ENCODE assay signal across 27 mouse cellular contexts in genomic region chr11:102826476-102826875, GRCm38 (mm10). TPM values are rescaled to one million over a fixed set of nuclear protein-coding genes. Genes with fewer than 3 reads are reported as not detected.
A peak's percentile ranks its signal among the peaks of the same experiment; 100 is the strongest.
DNase-seq lines count a peak whose midpoint lies in the region; ATAC-seq and TF ChIP-seq lines count a peak whose summit lies in the region.
"Had no signal": no experiment of that assay in that cellular context is flagged by ENCODE, and none has a peak within 500 bp of the region (broad histone marks: within the 10 kb centered on the region; RNA-seq: fewer than 3 reads in every experiment).

No protein-coding gene starts in this region.

- H3K4me1 ChIP-seq in forebrain, postnatal 0 days (ENCODE audit: insufficient read depth) = no peaks in the 10 kb centered on the region
- H3K4me1 ChIP-seq: embryonic facial prominence, embryonic 12.5 days; forebrain, embryonic 13.5 days; forebrain, embryonic 15.5 days had no signal

- H3K27me3 ChIP-seq in forebrain, postnatal 0 days (ENCODE audit: insufficient read depth, low read length) = no peaks in the 10 kb centered on the region
- H3K27me3 ChIP-seq: embryonic facial prominence, embryonic 12.5 days; forebrain, embryonic 15.5 days had no signal

- no peaks in the 10 kb centered on the region for H3K36me3 ChIP-seq in forebrain, postnatal 0 days (ENCODE audit: insufficient read depth)
- H3K36me3 ChIP-seq: embryonic facial prominence, embryonic 10.5 days; embryonic facial prominence, embryonic 12.5 days; forebrain, embryonic 15.5 days; G1E had no signal

- DNase-seq in gastrocnemius, adult 2 months = no peak
- DNase-seq in gastrocnemius, postnatal 36 days = no peak
- DNase-seq in ES-CJ7 (ENCODE audit: low read depth, low spot score) (peak; percentile 81), R1 (ENCODE audit: low read depth, low spot score) (peak; percentile 81)
- DNase-seq in forebrain, postnatal 0 days = no peak
- no peak for DNase-seq in left cerebral cortex, adult 11 months (ENCODE audit: low spot score)
- DNase-seq: adrenal gland, adult 8-10 months; adrenal gland, postnatal 14 days; adrenal gland, postnatal 36 days; B cell, adult 2 months; cerebellum, adult 11-12 months; cerebellum, adult 2 months; cerebellum, adult 9-10 months; cerebellum, postnatal 10 days; cerebellum, postnatal 25 days had no signal

- no peak for TF ChIP-seq CTCF in gastrocnemius, adult 2 months (IDR thresholded peaks at IDR 0.05)
- no peak for TF ChIP-seq CTCF in forebrain, postnatal 0 days (IDR thresholded peaks at IDR 0.05; ENCODE audit: low read depth)

- no peak overlapping the region for H3K4me3 ChIP-seq in gastrocnemius, adult 2 months
- H3K4me3 ChIP-seq in forebrain, postnatal 0 days (ENCODE audit: low read depth, low read length) = no peak overlapping the region
- H3K4me3 ChIP-seq: embryonic facial prominence, embryonic 10.5 days; embryonic facial prominence, embryonic 12.5 days; forebrain, embryonic 13.5 days; forebrain, embryonic 15.5 days had no signal

- H3K27ac ChIP-seq in gastrocnemius, adult 2 months = 0 out of 2 replicates have a peak overlapping the region, but pooled peaks have one; percentile 28
- no peak overlapping the region for H3K27ac ChIP-seq in forebrain, postnatal 0 days (ENCODE audit: low read depth, low read length)
- H3K27ac ChIP-seq: embryonic facial prominence, embryonic 10.5 days; embryonic facial prominence, embryonic 12.5 days; forebrain, embryonic 13.5 days; forebrain, embryonic 15.5 days had no signal

- no peak overlapping the region for H3K4me2 ChIP-seq in forebrain, postnatal 0 days (ENCODE audit: low read depth)
- H3K4me2 ChIP-seq: embryonic facial prominence, embryonic 12.5 days; forebrain, embryonic 13.5 days; forebrain, embryonic 15.5 days had no signal

- no peaks in the 10 kb centered on the region for H3K9me3 ChIP-seq in forebrain, postnatal 0 days (ENCODE audit: low read length)
- H3K9me3 ChIP-seq: embryonic facial prominence, embryonic 10.5 days; embryonic facial prominence, embryonic 12.5 days; forebrain, embryonic 13.5 days; forebrain, embryonic 15.5 days; G1E had no signal

- H3K9ac ChIP-seq in forebrain, postnatal 0 days = no peak overlapping the region
- H3K9ac ChIP-seq: embryonic facial prominence, embryonic 12.5 days; forebrain, embryonic 13.5 days; forebrain, embryonic 15.5 days had no signal

- 70% methylated on average over 2 of the region's 2 CpGs for WGBS in forebrain, postnatal 0 days

- intact Hi-C loops in gastrocnemius, adult 2 months (cut with DNase I) = no loop called here
- intact Hi-C loops in gastrocnemius, postnatal 36 days (cut with DNase I) = no loop called here

- ATAC-seq in forebrain, postnatal 0 days = no peak
- ATAC-seq: activated CD4-positive, CD25-positive, alpha-beta regulatory T cell, adult 4 months; CD4-positive, CD25-positive, alpha-beta regulatory T cell, adult 4 months; forebrain, embryonic 13.5 days; forebrain, embryonic 15.5 days; Patski had no signal

RNA-seq across cellular contexts. Expression of gene Gjc1, which starts 7.0 kb away (rescaled TPM):
- total RNA-seq in gastrocnemius, adult 2 months (2021) = 1 to 10 TPM; 4.4 to 6.4 TPM
- 1 to 10 TPM; 4.6 to 5.8 TPM for total RNA-seq in gastrocnemius, postnatal 36 days (2021)
- total RNA-seq in forebrain, postnatal 0 days (2014; rRNA removed) = 25.3 and 26.5 TPM in 2 replicates
- polyA plus RNA-seq in forebrain, postnatal 0 days (2015; fragmentation: Nextera tagmentation; extraction: Ambion mirVana) = 22.6 and 24.1 TPM in 2 replicates
- total RNA-seq: CH12.LX had no signal
- polyA plus RNA-seq: G1E had no signal

RNA-seq across cellular contexts. Expression of gene Higd1b, which starts 9.2 kb away (rescaled TPM):
- total RNA-seq in gastrocnemius, adult 2 months (2021) = 1 to 10 TPM; 2.4 to 5.4 TPM
- total RNA-seq in gastrocnemius, postnatal 36 days (2021) = 1 to 10 TPM; 3.5 to 6.1 TPM
- 5.3 and 10.3 TPM in 2 replicates for total RNA-seq in forebrain, postnatal 0 days (2014; rRNA removed)
- 13.8 and 18.1 TPM in 2 replicates for polyA plus RNA-seq in forebrain, postnatal 0 days (2015; fragmentation: Nextera tagmentation; extraction: Ambion mirVana)
- total RNA-seq: CH12.LX, G1E had no signal
- polyA plus RNA-seq: activated CD4-positive, CD25-positive, alpha-beta regulatory T cell, adult 4 months; CD4-positive, CD25-positive, alpha-beta regulatory T cell, adult 4 months; embryonic facial prominence, embryonic 10.5 days; embryonic facial prominence, embryonic 12.5 days; forebrain, embryonic 11.5 days; G1E; Patski had no signal

RNA-seq across cellular contexts. Expression of gene Eftud2, which starts 54.3 kb away (rescaled TPM):
- total RNA-seq in gastrocnemius, adult 2 months (2021) = 10 to 100 TPM; 25.6 to 29.5 TPM
- 10 to 100 TPM; 20.7 to 28.5 TPM for total RNA-seq in gastrocnemius, postnatal 36 days (2021)
- 63.2 and 71.7 TPM in 2 replicates for total RNA-seq in forebrain, postnatal 0 days (2014; rRNA removed)
- polyA plus RNA-seq in forebrain, postnatal 0 days (2015; fragmentation: Nextera tagmentation; extraction: Ambion mirVana) = 111 and 118 TPM in 2 replicates

RNA-seq across cellular contexts. Expression of gene Ccdc103, which starts 54.5 kb away (rescaled TPM):
- not detected for total RNA-seq in gastrocnemius, adult 2 months (2021)
- total RNA-seq in gastrocnemius, postnatal 36 days (2021) = not detected
- 3.1 and 4.4 TPM in 2 replicates for total RNA-seq in forebrain, postnatal 0 days (2014; rRNA removed)
- 2.7 and 2.9 TPM in 2 replicates for polyA plus RNA-seq in forebrain, postnatal 0 days (2015; fragmentation: Nextera tagmentation; extraction: Ambion mirVana)
- polyA plus RNA-seq: CD4-positive, CD25-positive, alpha-beta regulatory T cell, adult 4 months had no signal

RNA-seq across cellular contexts. Expression of gene Fam187a, which starts 58.5 kb away (rescaled TPM):
- not detected for total RNA-seq in gastrocnemius, adult 2 months (2021)
- total RNA-seq in gastrocnemius, postnatal 36 days (2021) = not detected
- 0.38 TPM in 1 of 2 replicates, not detected in the other for total RNA-seq in forebrain, postnatal 0 days (2014; rRNA removed)
- not detected in 2 replicates for polyA plus RNA-seq in forebrain, postnatal 0 days (2015; fragmentation: Nextera tagmentation; extraction: Ambion mirVana)
- total RNA-seq: adrenal gland, adult 18-20 months; adrenal gland, postnatal 14 days; adrenal gland, postnatal 36 days; CH12.LX had no signal
- polyA plus RNA-seq: activated CD4-positive, CD25-positive, alpha-beta regulatory T cell, adult 4 months; CD4-positive, CD25-positive, alpha-beta regulatory T cell, adult 4 months; cerebellum, adult 2 months; embryonic facial prominence, embryonic 10.5 days; embryonic facial prominence, embryonic 12.5 days; embryonic facial prominence, embryonic 14.5 days; forebrain, embryonic 11.5 days; forebrain, embryonic 13.5 days; forebrain, embryonic 15.5 days; G1E had no signal

Comparison
In these comparisons a context has a peak if more than half of its experiments do, and no peak if none do; other contexts are left out.
1. DNase-seq: peak in ES-CJ7 (single experiment) and R1 (single experiment); none in gastrocnemius, adult 2 months (single experiment), gastrocnemius, postnatal 36 days (0 of 2), forebrain, postnatal 0 days (single experiment) and left cerebral cortex, adult 11 months (single experiment).